Mouse (Mus musculus) hindbrain, embryonic 10.5 days (tissue): ENCODE results near the gene Col12a1. TPM values are rescaled to one million over a fixed set of nuclear protein-coding genes. Genes with fewer than 3 reads are reported as not detected.

Source experiments
- DNase-seq: peaks from one replicate; pipeline ENCODE4 v3.0.0-alpha.2; 2017; ENCODE audit warnings: low spot score
- H3K27ac ChIP-seq: fragments of 300-500 bp; sonication (generic); 2 replicates; pipeline ENCODE4 v1.5.1; 2016; ENCODE audit warnings: mild to moderate bottlenecking, moderate library complexity
- H3K27me3 ChIP-seq: fragments of 300-500 bp; sonication (generic); 2 replicates; pipeline ENCODE4 v1.6.1; 2016; ENCODE audit warnings: mild to moderate bottlenecking; ENCODE audit not compliant: poor library complexity, insufficient read depth, severe bottlenecking
- H3K36me3 ChIP-seq: fragments of 300-500 bp; sonication (generic); 2 replicates; pipeline ENCODE4 v1.6.1; 2016; ENCODE audit warnings: mild to moderate bottlenecking, moderate library complexity
- H3K4me1 ChIP-seq: fragments of 300-500 bp; sonication (generic); replicated peaks from 2 replicates; pipeline ENCODE4 v1.6.1; 2016; ENCODE audit warnings: mild to moderate bottlenecking
- H3K4me3 ChIP-seq: fragments of 300-500 bp; sonication (generic); 2 replicates; pipeline ENCODE4 v1.5.1; 2016; ENCODE audit warnings: mild to moderate bottlenecking, moderate library complexity
- H3K9me3 ChIP-seq: fragments of 300-500 bp; sonication (generic); 2 replicates; pipeline ENCODE4 v1.6.1; 2016; ENCODE audit warnings: mild to moderate bottlenecking, moderate library complexity
- WGBS: fragments of 180-500 bp; shearing (Covaris S2); methylation state at CpG from one replicate; pipeline ENCODE4 v1.1.7; 2016; 5-methylcytosine and 5-hydroxymethylcytosine counted together
- polyA plus RNA-seq: library from polyadenylated mRNA; unstranded; fragments of >200 nt; fragmentation: Nextera tagmentation; extraction: Ambion mirVana; gene quantifications from 2 replicates; pipeline ENCODE4 v1.2.1, GENCODE M21; 2016

The Col12a1 gene
- polyA plus RNA-seq, 1 experiment from 2014 or later = 9.0 TPM

DNA sequence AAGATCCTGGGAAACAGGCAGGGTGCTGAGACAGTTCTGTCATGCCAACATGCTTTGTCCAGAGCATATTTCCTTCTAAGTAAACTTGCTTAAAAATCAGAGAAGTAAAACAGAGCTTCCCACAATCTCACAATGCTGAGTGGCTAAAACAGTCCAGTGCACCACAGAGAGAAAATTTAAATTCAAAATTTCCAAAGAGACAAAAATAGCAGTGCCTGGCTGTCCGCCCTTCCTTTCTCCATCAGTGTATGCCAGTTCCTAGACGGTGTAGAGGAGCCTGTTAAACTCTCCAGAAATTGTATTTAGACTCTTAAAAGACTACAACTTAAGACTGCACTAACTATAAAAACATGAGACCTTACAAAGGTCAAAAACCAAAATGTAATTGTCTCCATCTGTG, 165.3 kb downstream of the Col12a1 start:
- DNase-seq = no peak
- Histone ChIP-seq H3K27ac (no peak overlapping the region), H3K27me3 (no peaks in the 10 kb centered on the region), H3K9me3 (no peaks in the 10 kb centered on the region), H3K36me3 (no peaks in the 10 kb centered on the region), H3K4me3 (no peak overlapping the region), H3K4me1 (no peaks in the 10 kb centered on the region)
- WGBS = 92% methylated on average over 2 of the region's 2 CpGs

Other genes starting within 250 kb of the Col12a1 start
- gene Cox7a2, start 41.0 kb upstream of the Col12a1 start, polyA plus RNA-seq = 667 and 753 TPM in 2 replicates
- 60.7 and 61.2 TPM in 2 replicates for gene Tmem30a, start 74.7 kb upstream of the Col12a1 start, polyA plus RNA-seq